Mouse (Mus musculus) ovary, postnatal 14 days (tissue): ENCODE results near the gene Dact2.
A peak's percentile ranks its signal among the peaks of the same experiment; 100 is the strongest.

ENCODE experiments used
- DNase-seq: peaks from one replicate; pipeline ENCODE4 v3.0.0; 2022; ENCODE audit warnings: low spot score

The Dact2 gene

GRCm38 (mm10) chr17:14212796-14213195, 8.7 kb upstream of the Dact2 start:
- no peak for DNase-seq

DNA sequence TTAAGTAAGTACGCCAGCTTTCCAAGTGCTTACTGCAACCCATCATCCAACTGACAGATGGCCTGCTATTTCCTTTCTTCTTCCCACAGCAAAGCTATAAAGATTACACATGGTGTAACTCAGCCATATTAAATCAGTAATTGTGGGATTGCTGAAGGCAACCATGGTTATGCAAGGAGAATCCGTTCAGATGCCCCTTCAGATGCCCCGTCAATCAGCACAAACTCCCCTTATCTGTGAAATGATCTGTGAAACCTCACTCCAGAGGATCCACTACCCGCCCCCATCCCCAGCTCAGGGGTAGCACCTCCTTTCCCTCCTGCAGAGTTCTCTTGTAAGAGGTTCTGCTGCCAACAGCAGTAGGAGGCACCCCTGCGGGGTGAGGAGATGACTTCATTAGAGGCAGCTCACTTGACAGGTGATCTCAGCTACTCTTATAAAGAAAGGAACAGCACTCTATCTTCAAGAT, 3.0 kb upstream of the Dact2 start:
- no peak for DNase-seq

GRCm38 (mm10) chr17:14206062-14206461, 2.0 kb upstream of the Dact2 start:
- DNase-seq: peak; percentile 63

DNA sequence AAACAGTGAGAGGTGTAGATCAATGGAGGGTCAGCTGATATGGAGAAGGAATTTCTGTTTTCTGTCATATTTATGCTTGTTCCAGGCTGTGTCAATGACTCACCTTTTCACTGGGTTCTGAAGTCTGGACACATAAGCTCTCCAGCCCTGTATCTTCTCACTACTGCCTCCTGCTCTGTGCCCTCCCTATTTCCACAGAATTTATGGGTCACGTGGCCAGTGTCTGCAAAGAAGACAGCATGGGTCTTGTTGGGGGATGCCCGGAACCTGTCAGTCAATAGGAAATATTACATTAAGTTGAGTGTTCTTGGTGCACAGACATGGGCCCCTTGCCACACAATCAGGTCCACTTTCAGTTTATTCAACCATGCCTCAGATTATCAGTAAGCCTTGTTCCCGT, 1.1 kb upstream of the Dact2 start:
- no peak for DNase-seq

DNA sequence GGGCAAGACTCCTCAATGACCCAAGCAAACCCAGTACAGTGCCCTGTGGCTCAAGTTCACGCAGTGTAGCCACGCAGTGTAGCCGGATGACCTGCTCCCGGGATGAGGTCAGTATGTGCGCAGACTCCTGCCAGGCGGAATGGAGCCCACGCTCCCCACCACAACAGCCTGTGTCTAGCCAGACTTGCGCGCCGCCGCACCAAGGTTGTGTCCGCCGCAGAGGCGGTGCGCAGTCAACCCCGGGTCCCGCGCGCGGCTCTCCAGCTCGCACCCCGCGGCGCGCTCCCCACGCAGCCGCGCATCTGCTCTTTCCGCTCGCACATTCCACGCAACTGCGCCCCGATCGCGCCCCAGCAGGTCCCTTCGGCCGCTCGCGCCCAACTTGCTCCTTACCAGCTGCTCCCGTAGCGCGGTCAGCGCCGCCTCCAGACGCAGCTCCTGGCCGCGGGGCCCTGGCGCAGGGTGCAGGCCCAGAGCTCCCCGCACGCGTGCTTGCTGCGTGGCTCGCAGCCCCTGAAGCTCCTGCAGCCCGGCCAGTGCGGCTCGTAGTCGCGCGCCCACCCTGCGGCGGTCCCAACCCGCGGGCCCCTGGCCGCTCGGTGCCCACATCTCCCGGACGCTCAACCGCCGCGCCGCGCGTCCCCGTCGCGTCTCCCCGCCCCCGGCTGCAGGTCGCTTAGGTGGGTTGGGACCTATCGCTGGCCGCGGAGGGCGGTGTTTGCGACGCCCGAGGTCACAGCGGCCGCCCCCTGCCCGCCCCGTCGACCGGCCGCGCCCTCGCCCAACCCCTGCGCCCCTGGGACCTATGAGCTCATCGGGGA, 773 bp downstream of the Dact2 start:
- DNase-seq: peak; percentile 39

DNA sequence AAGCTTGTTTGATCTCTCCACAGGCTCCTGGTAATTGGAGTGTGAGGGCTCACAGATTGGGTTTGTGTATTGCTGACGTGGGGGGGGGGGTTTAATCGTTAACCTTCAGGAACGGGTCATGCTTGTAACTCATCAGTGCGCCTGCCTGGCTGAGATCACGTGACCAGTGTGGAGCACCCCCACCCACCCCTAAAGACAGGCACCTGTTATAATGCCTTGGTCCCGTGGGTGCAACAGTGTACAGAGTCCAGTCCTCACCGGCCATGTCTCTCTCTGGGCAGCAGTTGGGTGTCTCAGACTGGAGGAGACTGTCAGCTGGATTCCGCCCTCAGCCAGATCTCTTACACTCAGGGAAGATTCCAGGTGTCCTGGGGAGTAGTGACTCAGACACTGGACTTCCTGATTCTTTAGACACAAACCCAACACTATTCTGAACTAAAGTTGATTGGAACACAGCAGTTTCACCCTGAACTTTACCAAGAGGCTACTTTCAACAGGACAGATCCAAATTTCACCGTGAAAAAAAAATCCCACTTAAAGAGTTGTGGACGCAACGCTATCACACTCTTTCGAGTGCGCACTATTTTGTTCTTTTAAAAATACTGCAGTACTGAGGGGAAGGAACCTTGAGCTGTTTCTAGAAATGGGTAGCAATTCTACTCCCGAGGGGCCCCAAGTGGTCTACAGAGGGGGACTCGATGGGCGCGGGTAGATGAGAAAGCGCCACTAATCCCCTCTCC, 1.6 kb downstream of the Dact2 start:
- DNase-seq: no peak

DNA sequence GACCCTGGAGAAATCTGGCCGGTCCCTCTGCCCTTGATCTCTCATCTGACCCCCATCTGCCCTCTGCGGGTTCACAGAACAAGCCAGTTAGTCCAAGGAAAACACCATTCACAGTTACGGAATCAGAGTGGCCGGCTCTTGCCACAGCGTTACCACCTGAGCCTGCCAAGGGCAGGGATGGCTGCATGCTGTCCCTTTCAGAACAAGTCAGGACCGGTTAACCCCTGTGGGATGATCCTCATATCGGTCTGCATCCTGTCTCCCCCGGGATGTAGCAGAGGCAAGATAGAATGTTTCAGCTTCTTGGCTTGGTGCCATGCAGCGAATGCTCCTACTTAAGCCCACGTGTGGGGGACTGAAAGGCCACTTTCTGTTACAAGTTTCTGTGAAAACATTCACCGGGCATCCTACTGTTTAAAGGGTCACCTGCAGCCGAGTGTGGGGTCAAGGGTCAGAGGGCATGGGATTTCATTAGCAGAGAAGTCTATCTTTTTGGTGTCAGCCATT, 2.8 kb downstream of the Dact2 start:
- no peak for DNase-seq

- DNase-seq: no peak
These were observed 3.9 kb downstream of the Dact2 start for GRCm38 (mm10) chr17:14200206-14200605.

- DNase-seq: no peak
These were observed 4.5 kb downstream of the Dact2 start for GRCm38 (mm10) chr17:14199621-14200020.

- no peak for DNase-seq
These were observed 11.2 kb downstream of the Dact2 start for GRCm38 (mm10) chr17:14192924-14193323.

GRCm38 (mm10) chr17:14192432-14192831, 11.7 kb downstream of the Dact2 start:
- DNase-seq: no peak

DNA sequence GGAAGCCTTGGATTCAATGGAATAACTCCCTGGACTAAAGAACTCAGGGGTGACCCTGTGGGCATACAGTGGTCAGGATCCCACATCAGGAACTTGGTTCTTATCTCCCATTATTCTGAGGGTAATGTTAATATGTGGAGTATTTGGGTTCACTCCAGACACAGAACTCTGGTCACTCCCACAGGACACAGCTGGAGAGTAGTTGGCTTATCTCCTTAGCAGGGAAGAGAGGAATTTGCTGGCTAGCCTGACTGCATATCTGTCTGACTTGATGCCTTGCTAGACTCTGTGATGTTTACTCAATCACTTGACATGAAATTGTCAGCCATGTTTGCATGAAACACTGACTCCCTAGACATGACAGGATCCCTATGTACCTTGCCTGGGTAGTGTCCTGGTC, 15.6 kb downstream of the Dact2 start:
- no peak for DNase-seq

DNA sequence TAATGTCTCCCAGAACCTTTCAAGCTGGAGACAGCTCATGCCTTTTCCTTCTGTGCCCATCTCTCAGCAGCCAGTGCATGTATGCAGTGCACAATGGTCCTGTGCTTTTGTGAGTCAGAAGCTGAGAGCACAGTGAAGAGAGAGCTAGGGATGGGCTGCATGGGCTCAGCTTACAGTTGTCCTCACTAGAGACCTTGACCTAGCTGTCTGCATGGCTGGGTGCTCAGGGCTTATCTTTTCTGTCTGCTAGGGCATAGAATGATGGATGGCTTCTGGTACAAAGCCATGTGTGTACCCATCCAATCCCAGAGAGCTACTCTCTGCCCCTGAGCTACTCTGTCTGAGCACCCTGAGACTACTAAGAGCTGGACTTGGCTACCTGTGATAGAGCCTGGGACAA, 17.0 kb downstream of the Dact2 start:
- DNase-seq: no peak

GRCm38 (mm10) chr17:14186176-14186575, 17.9 kb downstream of the Dact2 start:
- DNase-seq: no peak

- DNase-seq: no peak
These were observed 19.8 kb downstream of the Dact2 start for GRCm38 (mm10) chr17:14184192-14184814.

DNA sequence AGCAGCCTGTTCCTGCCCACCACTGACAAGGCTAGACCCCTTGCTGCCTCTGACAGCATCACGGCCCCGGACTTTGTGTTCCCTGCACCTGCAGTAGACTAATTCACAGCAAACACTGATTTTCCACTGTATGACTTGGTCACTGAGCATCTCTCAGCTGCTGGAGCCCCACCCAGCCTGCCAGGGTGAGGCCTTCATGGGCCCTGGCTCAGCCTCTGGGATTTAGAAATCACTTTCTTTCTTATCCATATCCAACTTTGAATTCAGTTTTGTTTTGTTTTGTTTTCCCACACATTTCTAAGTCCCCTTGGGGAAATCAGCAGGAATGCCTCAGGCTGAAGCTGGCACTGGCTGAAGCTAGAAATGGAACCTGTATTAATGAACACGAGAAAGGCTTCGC, 20.4 kb downstream of the Dact2 start:
- no peak for DNase-seq

GRCm38 (mm10) chr17:14182860-14183259, 21.2 kb downstream of the Dact2 start:
- DNase-seq: no peak

- DNase-seq: no peak
These were observed 25.2 kb downstream of the Dact2 start for GRCm38 (mm10) chr17:14178911-14179310.

GRCm38 (mm10) chr17:14178475-14178874, 25.6 kb downstream of the Dact2 start:
- no peak for DNase-seq

- DNase-seq: no peak
These were observed 26.1 kb downstream of the Dact2 start for GRCm38 (mm10) chr17:14178049-14178448.

- DNase-seq: no peak
These were observed 27.1 kb downstream of the Dact2 start for GRCm38 (mm10) chr17:14177018-14177417.

DNA sequence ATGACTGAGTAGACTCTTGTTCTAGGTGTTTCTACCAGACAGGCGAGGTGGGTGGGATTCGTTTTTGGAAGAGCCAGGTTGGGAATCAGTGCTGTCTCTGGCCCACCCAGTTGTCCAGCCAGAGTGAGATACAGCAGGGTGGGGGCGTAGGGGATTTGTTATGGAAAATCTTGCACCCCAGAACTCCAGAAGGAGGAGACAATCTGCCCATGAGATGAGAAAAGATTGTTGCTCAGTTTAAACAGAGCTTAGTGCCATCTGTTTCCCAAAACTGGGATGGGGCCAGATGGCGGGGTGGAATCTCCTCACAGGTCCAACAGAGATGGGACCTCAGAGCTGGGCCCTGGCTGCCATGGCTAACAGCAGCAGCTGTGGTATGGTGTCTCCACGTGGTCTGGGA, 28.4 kb downstream of the Dact2 start:
- no peak for DNase-seq

DNA sequence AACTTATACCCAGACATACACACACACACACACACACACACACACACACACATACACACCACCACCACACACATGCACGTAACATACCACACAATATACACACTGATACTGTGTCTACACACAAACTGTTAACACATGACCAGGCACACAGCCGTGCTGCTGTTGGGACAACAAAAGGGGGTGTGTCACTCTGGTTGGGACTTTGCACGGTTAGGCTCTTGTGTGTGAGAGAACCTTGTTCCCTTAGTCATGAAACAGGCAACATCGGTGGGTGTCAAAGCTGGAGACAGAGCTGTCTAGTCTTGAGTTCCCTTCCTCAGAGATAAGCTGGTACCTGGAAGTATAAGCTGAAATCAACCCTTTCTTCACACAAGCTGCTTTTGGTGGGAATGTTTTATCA, 29.1 kb downstream of the Dact2 start:
- no peak for DNase-seq
